Mouse (Mus musculus): ENCODE measurements around the gene Gm10260. TPM values are rescaled to one million over a fixed set of nuclear protein-coding genes. Genes with fewer than 3 reads are reported as not detected.

Gm10260 gene
- polyA plus RNA-seq, 1 experiment = 16.4 TPM

DNA sequence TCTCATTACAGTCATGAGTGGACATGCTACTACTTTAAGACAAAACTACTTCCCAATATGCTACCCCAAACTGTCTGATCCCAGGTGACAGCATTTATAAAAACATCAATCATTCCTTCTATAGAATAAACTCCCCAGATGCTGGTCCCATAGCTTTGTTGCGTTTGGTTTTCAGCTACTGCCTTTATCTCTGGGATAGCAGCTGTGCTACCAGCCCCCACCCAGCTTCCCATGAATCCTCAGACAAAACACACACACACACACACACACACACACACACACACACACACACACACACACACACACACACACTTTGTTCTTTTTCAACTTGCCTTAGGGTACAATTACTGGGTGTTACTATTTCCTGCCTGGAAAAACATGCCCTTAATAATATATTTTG lies 33.5 kb upstream of the Gm10260 start:
- H3K36me3 ChIP-seq (ENCODE audit: control insufficient read depth, insufficient read depth, low read length, poor library complexity, severe bottlenecking) = no peaks in the 10 kb centered on the region
- no peak overlapping the region for H3K9ac ChIP-seq (ENCODE audit: low read depth, poor library complexity, severe bottlenecking)
- no peak overlapping the region for H3K27ac ChIP-seq (ENCODE audit: insufficient read depth, low read length)
- H3K4me3 ChIP-seq (ENCODE audit: low read depth, low read length) = no peak overlapping the region
- no peaks in the 10 kb centered on the region for H3K9me3 ChIP-seq (replicated peaks; ENCODE audit: control insufficient read depth, insufficient read depth, low read length, poor library complexity, severe bottlenecking)
- no peaks in the 10 kb centered on the region for H3K27me3 ChIP-seq (ENCODE audit: control insufficient read depth, insufficient read depth, low read length, poor library complexity, severe bottlenecking)
- H3K4me1 ChIP-seq (ENCODE audit: control insufficient read depth, insufficient read depth, low read length) = peaks cover 2% of the 10 kb centered on the region
- no peak for TF ChIP-seq POLR2A (IDR thresholded peaks at IDR 0.05; ENCODE audit: insufficient read depth, low read length)
- no peak for TF ChIP-seq EP300 (IDR thresholded peaks at IDR 0.05; ENCODE audit: insufficient read depth, low read depth, low read length)
- TF ChIP-seq CTCF (IDR thresholded peaks at IDR 0.05; ENCODE audit: low read depth, low read length) = no peak

DNA sequence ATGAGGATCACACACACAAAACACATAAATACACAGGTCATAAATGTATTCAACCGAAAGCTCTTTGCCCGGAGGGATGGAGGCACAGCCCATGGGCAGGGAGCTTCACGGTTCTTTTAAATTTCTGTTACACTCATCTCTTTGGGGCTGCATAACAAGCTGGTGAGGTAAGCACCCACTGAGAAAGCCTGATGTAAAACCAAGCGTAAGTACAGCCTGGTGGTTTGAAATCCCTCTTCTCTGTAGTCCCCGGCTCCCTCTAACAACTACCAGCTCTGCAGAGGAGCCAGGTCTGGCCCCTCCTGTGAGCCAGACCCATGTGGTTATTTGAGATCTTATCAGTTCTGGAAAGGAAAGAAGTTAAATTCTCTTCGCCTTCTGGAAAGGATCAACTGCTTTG lies 31.2 kb upstream of the Gm10260 start:
- Histone ChIP-seq H3K4me3 (ENCODE audit: low read depth, low read length) (no peak overlapping the region), H3K27ac (ENCODE audit: insufficient read depth, low read length) (no peak overlapping the region), H3K4me1 (ENCODE audit: control insufficient read depth, insufficient read depth, low read length) (no peaks in the 10 kb centered on the region), H3K9me3 (replicated peaks; ENCODE audit: control insufficient read depth, insufficient read depth, low read length, poor library complexity, severe bottlenecking) (no peaks in the 10 kb centered on the region), H3K36me3 (ENCODE audit: control insufficient read depth, insufficient read depth, low read length, poor library complexity, severe bottlenecking) (no peaks in the 10 kb centered on the region), H3K9ac (ENCODE audit: low read depth, poor library complexity, severe bottlenecking) (no peak overlapping the region), H3K27me3 (ENCODE audit: control insufficient read depth, insufficient read depth, low read length, poor library complexity, severe bottlenecking) (no peaks in the 10 kb centered on the region)
- TF ChIP-seq EP300 (IDR thresholded peaks at IDR 0.05; ENCODE audit: insufficient read depth, low read depth, low read length) (no peak), POLR2A (IDR thresholded peaks at IDR 0.05; ENCODE audit: insufficient read depth, low read length) (no peak), CTCF (IDR thresholded peaks at IDR 0.05; ENCODE audit: low read depth, low read length) (no peak)

DNA sequence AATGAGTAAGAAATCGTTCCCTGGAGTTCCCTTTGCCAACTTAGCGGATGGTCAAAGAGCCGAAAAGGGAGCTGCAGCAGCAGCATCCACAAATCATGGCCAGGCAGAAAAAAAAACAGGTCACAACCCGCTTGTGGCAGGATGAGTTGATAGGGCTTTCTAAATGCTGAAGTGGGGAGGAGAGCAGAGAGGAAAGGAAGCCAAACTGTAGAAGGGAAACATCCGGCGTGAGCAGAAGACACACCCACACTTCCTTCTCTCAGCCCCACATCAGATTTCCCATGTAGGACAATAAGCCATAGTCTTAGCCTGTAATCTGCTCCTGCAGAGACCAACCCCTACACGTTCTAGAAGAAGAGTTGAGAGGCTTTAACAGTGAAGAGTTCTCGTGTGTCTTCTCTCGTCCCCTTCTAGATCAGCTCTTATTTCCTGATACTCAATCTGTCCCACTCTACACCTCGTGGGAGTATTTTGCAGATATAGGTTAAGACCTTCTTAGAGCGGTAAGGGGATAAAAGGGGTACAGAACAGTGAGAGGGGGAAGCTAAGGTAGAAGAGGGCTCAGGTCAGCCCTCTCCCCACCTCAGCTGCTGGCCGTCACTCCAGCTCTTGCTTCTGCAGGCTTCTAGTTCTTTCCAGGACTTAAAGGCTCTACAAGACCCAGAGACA lies 29.5 kb upstream of the Gm10260 start:
- Histone ChIP-seq H3K27ac (ENCODE audit: insufficient read depth, low read length) (no peak overlapping the region), H3K9me3 (replicated peaks; ENCODE audit: control insufficient read depth, insufficient read depth, low read length, poor library complexity, severe bottlenecking) (no peaks in the 10 kb centered on the region), H3K4me1 (ENCODE audit: control insufficient read depth, insufficient read depth, low read length) (no peaks in the 10 kb centered on the region), H3K27me3 (ENCODE audit: control insufficient read depth, insufficient read depth, low read length, poor library complexity, severe bottlenecking) (no peaks in the 10 kb centered on the region), H3K36me3 (ENCODE audit: control insufficient read depth, insufficient read depth, low read length, poor library complexity, severe bottlenecking) (no peaks in the 10 kb centered on the region), H3K9ac (ENCODE audit: low read depth, poor library complexity, severe bottlenecking) (no peak overlapping the region), H3K4me3 (ENCODE audit: low read depth, low read length) (no peak overlapping the region)
- TF ChIP-seq EP300 (IDR thresholded peaks at IDR 0.05; ENCODE audit: insufficient read depth, low read depth, low read length) (no peak), POLR2A (IDR thresholded peaks at IDR 0.05; ENCODE audit: insufficient read depth, low read length) (no peak), CTCF (IDR thresholded peaks at IDR 0.05; ENCODE audit: low read depth, low read length) (no peak)

DNA sequence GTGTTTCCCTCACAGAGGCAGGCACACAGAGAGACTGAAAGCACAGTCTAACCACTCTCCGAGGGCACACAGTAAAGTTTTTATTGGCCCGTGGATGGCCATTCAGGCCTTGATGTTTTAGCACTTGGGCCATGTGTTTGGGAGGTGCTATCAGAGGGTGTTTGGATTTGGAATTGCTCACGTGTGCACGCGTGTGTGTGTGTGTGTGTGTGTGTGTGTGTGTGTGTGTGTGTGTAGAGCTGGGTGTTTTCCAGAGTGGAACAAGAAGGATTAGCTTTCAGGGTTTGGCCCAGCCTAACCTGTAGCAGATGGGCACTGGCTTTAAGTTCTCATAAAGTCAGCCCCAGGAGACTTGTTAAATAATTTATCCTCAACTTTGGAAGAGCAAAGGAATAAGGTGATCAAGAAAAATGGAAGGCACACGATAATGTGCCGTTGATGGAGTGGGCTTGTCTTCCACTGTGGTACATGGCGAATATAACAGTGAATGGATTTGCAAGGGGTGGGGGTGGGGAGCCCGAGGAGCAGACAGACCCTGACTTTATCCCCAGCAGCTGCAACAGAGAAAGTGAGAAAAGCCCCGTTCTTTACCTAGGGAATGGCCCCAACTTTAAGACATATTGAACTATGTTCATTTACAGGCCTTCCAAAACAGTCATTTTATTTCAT lies 24.9 kb upstream of the Gm10260 start:
- Histone ChIP-seq H3K27me3 (ENCODE audit: control insufficient read depth, insufficient read depth, low read length, poor library complexity, severe bottlenecking) (no peaks in the 10 kb centered on the region), H3K9me3 (replicated peaks; ENCODE audit: control insufficient read depth, insufficient read depth, low read length, poor library complexity, severe bottlenecking) (no peaks in the 10 kb centered on the region), H3K27ac (ENCODE audit: insufficient read depth, low read length) (no peak overlapping the region), H3K4me1 (ENCODE audit: control insufficient read depth, insufficient read depth, low read length) (peaks cover 1% of the 10 kb centered on the region), H3K9ac (ENCODE audit: low read depth, poor library complexity, severe bottlenecking) (no peak overlapping the region), H3K36me3 (ENCODE audit: control insufficient read depth, insufficient read depth, low read length, poor library complexity, severe bottlenecking) (no peaks in the 10 kb centered on the region), H3K4me3 (ENCODE audit: low read depth, low read length) (no peak overlapping the region)
- TF ChIP-seq EP300 (IDR thresholded peaks at IDR 0.05; ENCODE audit: insufficient read depth, low read depth, low read length) (no peak), POLR2A (IDR thresholded peaks at IDR 0.05; ENCODE audit: insufficient read depth, low read length) (no peak), CTCF (IDR thresholded peaks at IDR 0.05; ENCODE audit: low read depth, low read length) (no peak)

DNA sequence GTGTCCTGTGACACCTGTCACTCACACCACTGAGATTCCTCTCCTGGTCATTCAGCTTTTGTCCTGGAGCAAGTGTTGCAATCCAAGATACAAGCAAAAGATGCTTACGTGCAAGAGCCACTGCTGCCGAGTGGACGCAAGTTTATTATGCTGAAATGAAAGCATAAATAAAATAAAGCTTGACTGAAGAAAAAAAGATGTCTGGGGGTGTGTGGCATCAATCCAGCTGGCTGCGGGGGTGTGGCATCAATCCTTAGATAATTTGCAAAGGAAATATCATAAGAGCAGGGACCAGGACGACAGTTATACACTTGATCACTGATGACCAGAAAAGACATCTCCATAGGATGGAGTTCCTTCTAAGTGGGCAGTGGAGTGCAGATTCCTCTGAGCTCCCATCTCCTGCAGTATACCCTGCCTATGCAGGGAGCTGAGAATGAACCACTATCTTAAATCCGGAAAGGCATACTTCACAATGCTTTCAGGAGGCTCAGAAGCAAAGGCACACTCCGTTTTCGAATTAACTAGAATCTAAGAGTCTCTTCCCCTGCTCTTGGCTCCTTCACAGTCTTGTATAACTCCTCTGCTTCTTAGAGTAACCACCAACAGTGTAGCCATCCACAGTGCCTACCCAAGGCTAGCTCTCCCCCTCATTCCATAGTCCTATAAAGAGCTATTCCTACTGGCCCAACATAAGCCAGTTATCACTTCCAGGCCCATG lies 23.2 kb upstream of the Gm10260 start:
- no peaks in the 10 kb centered on the region for H3K27me3 ChIP-seq (ENCODE audit: control insufficient read depth, insufficient read depth, low read length, poor library complexity, severe bottlenecking)
- no peak for TF ChIP-seq CTCF (IDR thresholded peaks at IDR 0.05; ENCODE audit: low read depth, low read length)
- TF ChIP-seq EP300 (IDR thresholded peaks at IDR 0.05; ENCODE audit: insufficient read depth, low read depth, low read length) = no peak
- TF ChIP-seq POLR2A (IDR thresholded peaks at IDR 0.05; ENCODE audit: insufficient read depth, low read length) = no peak
- no peaks in the 10 kb centered on the region for H3K9me3 ChIP-seq (replicated peaks; ENCODE audit: control insufficient read depth, insufficient read depth, low read length, poor library complexity, severe bottlenecking)
- no peak overlapping the region for H3K9ac ChIP-seq (ENCODE audit: low read depth, poor library complexity, severe bottlenecking)
- peaks cover 1% of the 10 kb centered on the region for H3K4me1 ChIP-seq (ENCODE audit: control insufficient read depth, insufficient read depth, low read length)
- no peaks in the 10 kb centered on the region for H3K36me3 ChIP-seq (ENCODE audit: control insufficient read depth, insufficient read depth, low read length, poor library complexity, severe bottlenecking)
- no peak overlapping the region for H3K27ac ChIP-seq (ENCODE audit: insufficient read depth, low read length)
- no peak overlapping the region for H3K4me3 ChIP-seq (ENCODE audit: low read depth, low read length)

DNA sequence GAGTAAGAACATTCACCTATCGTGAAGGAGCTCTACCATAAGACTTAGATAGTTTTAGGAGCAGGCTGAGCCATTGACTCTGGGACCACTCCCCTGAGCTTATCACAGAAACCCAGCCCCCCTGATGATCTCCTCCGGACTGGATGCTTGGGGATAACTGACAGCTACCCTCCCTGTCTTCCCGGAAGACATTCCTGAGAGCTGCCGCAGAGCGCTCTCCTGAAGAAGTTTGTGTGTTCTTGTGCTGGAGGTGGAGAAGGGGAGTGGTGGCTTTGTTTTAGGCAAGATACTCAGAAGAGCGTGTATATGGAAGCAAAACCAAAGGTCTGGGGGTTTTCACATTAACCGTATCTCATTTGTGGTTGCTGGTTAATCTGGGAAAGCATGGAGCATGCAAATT lies 21.6 kb upstream of the Gm10260 start:
- no peak overlapping the region for H3K27ac ChIP-seq (ENCODE audit: insufficient read depth, low read length)
- H3K4me1 ChIP-seq (ENCODE audit: control insufficient read depth, insufficient read depth, low read length) = peaks cover 1% of the 10 kb centered on the region
- no peak overlapping the region for H3K4me3 ChIP-seq (ENCODE audit: low read depth, low read length)
- H3K9ac ChIP-seq (ENCODE audit: low read depth, poor library complexity, severe bottlenecking) = no peak overlapping the region
- TF ChIP-seq CTCF (IDR thresholded peaks at IDR 0.05; ENCODE audit: low read depth, low read length) (no peak), POLR2A (IDR thresholded peaks at IDR 0.05; ENCODE audit: insufficient read depth, low read length) (no peak)
- H3K9me3 ChIP-seq (replicated peaks; ENCODE audit: control insufficient read depth, insufficient read depth, low read length, poor library complexity, severe bottlenecking) = no peaks in the 10 kb centered on the region
- no peaks in the 10 kb centered on the region for H3K27me3 ChIP-seq (ENCODE audit: control insufficient read depth, insufficient read depth, low read length, poor library complexity, severe bottlenecking)
- H3K36me3 ChIP-seq (ENCODE audit: control insufficient read depth, insufficient read depth, low read length, poor library complexity, severe bottlenecking) = no peaks in the 10 kb centered on the region

Data from ES-Bruce4 (cell line).